Mouse (Mus musculus) midbrain, embryonic 12.5 days (tissue): Measurements from ENCODE around the gene Lrrtm4. TPM values are rescaled to one million over a fixed set of nuclear protein-coding genes. Genes with fewer than 3 reads are reported as not detected.
A peak's percentile ranks its signal among the peaks of the same experiment; 100 is the strongest.

ENCODE experiments used
- ATAC-seq: fragments of 200-750 bp; cut with Nextera tagmentation; 2 replicates; pipeline ENCODE4 v1.8.0; 2017; ENCODE audit warnings: low read depth, moderate TSS enrichment, moderate library complexity; ENCODE audit not compliant: low FRiP score
- H3K27ac ChIP-seq: fragments of 300-500 bp; sonication (generic); replicated peaks from 2 replicates; pipeline ENCODE4 v1.5.1; 2016; ENCODE audit warnings: mild to moderate bottlenecking
- H3K27me3 ChIP-seq: fragments of 300-500 bp; sonication (generic); 2 replicates; pipeline ENCODE4 v1.6.1; 2016; ENCODE audit warnings: mild to moderate bottlenecking
- H3K36me3 ChIP-seq: fragments of 300-500 bp; sonication (generic); 2 replicates; pipeline ENCODE4 v1.6.1; 2016
- H3K4me1 ChIP-seq: fragments of 300-500 bp; sonication (generic); 2 replicates; pipeline ENCODE4 v1.6.1; 2016
- H3K4me2 ChIP-seq: fragments of 300-500 bp; sonication (generic); replicated peaks from 2 replicates; pipeline ENCODE4 v1.6.1; 2016; ENCODE audit warnings: mild to moderate bottlenecking, moderate library complexity
- H3K4me3 ChIP-seq: fragments of 300-500 bp; sonication (generic); 2 replicates; pipeline ENCODE4 v1.5.1; 2016; ENCODE audit warnings: mild to moderate bottlenecking
- H3K9ac ChIP-seq: fragments of 300-500 bp; sonication (generic); replicated peaks from 2 replicates; pipeline ENCODE4 v1.6.1; 2016; ENCODE audit warnings: mild to moderate bottlenecking, moderate library complexity
- H3K9me3 ChIP-seq: fragments of 300-500 bp; sonication (generic); 2 replicates; pipeline ENCODE4 v1.6.1; 2016; ENCODE audit warnings: mild to moderate bottlenecking
- WGBS: fragments of 180-500 bp; shearing (Covaris S2); methylation state at CpG from one replicate; pipeline ENCODE4 v1.1.7; 2016; 5-methylcytosine and 5-hydroxymethylcytosine counted together
- polyA plus RNA-seq: library from polyadenylated mRNA; unstranded; fragments of >200 nt; fragmentation: Nextera tagmentation; extraction: Ambion mirVana; gene quantifications from 2 replicates; pipeline ENCODE4 v1.2.1, GENCODE M21; 2016

Gene Lrrtm4
- polyA plus RNA-seq, 1 experiment from 2014 or later: 4.0 TPM

GRCm38 (mm10) chr6:80185489-80186113 lies 166.9 kb downstream of the Lrrtm4 start:
- H3K27ac ChIP-seq: no peak overlapping the region
- peak; percentile 70 for ATAC-seq
- H3K4me2 ChIP-seq: no peak overlapping the region
- WGBS: 43% methylated on average over 6 of the region's 6 CpGs
- H3K36me3 ChIP-seq: no peaks in the 10 kb centered on the region
- no peak overlapping the region for H3K4me3 ChIP-seq
- H3K4me1 ChIP-seq: peaks cover 7% of the 10 kb centered on the region; the same call in 1 of the 2 replicates
- H3K9me3 ChIP-seq: no peaks in the 10 kb centered on the region
- no peaks in the 10 kb centered on the region for H3K27me3 ChIP-seq
- H3K9ac ChIP-seq: no peak overlapping the region

DNA sequence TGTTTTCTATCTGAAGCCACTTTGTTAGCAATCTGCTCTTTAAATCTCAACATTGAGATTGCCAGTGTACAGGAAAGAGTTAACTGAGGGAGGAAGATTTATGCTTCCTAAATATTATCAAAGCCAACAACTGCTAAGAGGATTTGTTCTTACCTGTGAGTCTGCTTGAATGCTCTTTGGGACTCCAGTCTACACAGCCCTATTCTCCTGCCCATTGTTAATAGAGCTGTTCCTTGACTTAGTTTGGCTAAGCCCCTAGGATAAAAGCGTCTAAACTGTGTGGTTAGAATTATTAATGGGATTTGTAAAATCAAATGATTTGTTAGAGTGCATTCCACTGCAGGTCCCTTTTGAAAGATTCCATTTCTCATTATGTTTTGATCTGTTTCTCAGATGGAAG lies 168.1 kb downstream of the Lrrtm4 start:
- H3K9me3 ChIP-seq: no peaks in the 10 kb centered on the region

DNA sequence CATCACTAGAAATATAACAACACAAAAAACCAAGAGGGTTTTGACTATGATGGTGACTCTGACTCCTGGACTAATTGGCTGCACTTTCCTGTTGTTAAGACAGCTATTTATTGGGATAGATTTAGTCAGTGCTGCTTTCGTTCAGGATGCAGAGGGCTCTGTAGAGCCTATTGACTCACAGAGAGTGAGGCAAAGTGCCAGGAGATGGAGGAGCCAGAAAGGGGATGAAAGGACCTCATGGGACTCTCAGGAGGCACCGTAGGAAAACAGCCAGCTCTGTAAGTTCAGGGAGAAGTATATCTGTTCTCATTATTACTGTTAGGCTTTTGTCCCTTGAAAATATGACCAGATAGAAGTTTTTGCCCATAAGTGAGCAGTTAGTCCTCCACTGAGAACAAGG lies 190.8 kb downstream of the Lrrtm4 start:
- Histone ChIP-seq H3K4me2 (no peak overlapping the region), H3K27ac (no peak overlapping the region), H3K9ac (no peak overlapping the region), H3K36me3 (no peaks in the 10 kb centered on the region), H3K4me1 (no peaks in the 10 kb centered on the region), H3K9me3 (no peaks in the 10 kb centered on the region), H3K4me3 (no peak overlapping the region), H3K27me3 (no peaks in the 10 kb centered on the region)
- ATAC-seq: no peak
- 54% methylated on average over 2 of the region's 2 CpGs for WGBS

More for the DNA sequence above, 168.1 kb downstream of the Lrrtm4 start:
- ATAC-seq: no peak
- Histone ChIP-seq H3K4me3 (no peak overlapping the region), H3K9ac (no peak overlapping the region), H3K27me3 (no peaks in the 10 kb centered on the region), H3K36me3 (no peaks in the 10 kb centered on the region), H3K4me2 (no peak overlapping the region), H3K4me1 (peaks cover 7% of the 10 kb centered on the region; the same call in 1 of the 2 replicates), H3K27ac (no peak overlapping the region)
- 18% methylated on average over 1 of the region's 1 CpGs for WGBS

DNA sequence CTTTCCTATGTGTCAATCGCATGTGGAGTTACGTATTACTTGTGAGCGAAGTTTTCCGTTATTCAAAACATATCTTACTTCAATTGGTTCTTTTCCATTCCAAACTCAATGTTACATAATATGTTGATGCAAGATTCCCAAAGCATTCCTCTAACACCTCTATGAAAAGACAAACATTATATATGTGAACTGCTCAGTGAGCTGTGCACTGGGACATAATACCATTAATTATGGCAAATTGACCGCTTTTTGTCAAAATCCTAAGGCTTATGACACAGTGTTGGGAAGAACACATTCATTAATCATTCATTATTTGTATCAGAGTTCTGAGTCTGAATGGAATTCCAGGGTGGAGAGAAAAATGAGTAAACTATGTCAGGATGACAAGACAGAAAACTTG lies 191.6 kb downstream of the Lrrtm4 start:
- Histone ChIP-seq H3K4me1 (no peaks in the 10 kb centered on the region), H3K27me3 (no peaks in the 10 kb centered on the region), H3K36me3 (no peaks in the 10 kb centered on the region), H3K9ac (no peak overlapping the region), H3K9me3 (no peaks in the 10 kb centered on the region), H3K4me3 (no peak overlapping the region), H3K4me2 (no peak overlapping the region), H3K27ac (no peak overlapping the region)
- WGBS: 95% methylated on average over 5 of the region's 5 CpGs
- ATAC-seq: no peak

GRCm38 (mm10) chr6:80261595-80261994 lies 242.9 kb downstream of the Lrrtm4 start:
- Histone ChIP-seq H3K27me3 (no peaks in the 10 kb centered on the region), H3K4me3 (no peak overlapping the region), H3K4me2 (no peak overlapping the region), H3K27ac (no peak overlapping the region), H3K9ac (no peak overlapping the region), H3K4me1 (no peaks in the 10 kb centered on the region), H3K36me3 (no peaks in the 10 kb centered on the region), H3K9me3 (no peaks in the 10 kb centered on the region)
- ATAC-seq: no peak
- WGBS: 89% methylated on average over 1 of the region's 1 CpGs

- H3K9ac ChIP-seq: no peak overlapping the region
- no peaks in the 10 kb centered on the region for H3K36me3 ChIP-seq
- no peak overlapping the region for H3K4me3 ChIP-seq
- no peaks in the 10 kb centered on the region for H3K9me3 ChIP-seq
- no peak for ATAC-seq
- no peaks in the 10 kb centered on the region for H3K4me1 ChIP-seq
- no peaks in the 10 kb centered on the region for H3K27me3 ChIP-seq
- no peak overlapping the region for H3K4me2 ChIP-seq
- 80% methylated on average over 4 of the region's 4 CpGs for WGBS
- no peak overlapping the region for H3K27ac ChIP-seq
These were observed 245.3 kb downstream of the Lrrtm4 start for GRCm38 (mm10) chr6:80263972-80264371.

DNA sequence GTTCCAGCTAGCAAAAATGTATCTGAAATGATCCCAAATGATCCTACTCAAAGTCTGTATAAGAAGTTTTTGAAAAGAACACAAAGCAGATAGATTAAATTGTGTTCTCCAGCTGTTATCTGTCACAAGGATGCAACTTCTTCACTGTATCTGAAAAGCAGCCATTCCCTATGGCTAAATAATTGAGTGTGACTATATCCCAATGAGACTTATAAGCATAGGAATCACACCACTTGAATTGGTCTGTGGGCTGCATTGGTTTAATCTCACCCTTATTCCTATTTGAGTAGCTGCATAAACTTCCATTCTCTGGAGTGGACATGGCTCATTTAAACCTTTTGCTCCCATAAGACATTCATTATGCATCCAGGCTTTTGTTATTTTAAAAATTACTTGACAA lies 245.9 kb downstream of the Lrrtm4 start:
- ATAC-seq: no peak

DNA sequence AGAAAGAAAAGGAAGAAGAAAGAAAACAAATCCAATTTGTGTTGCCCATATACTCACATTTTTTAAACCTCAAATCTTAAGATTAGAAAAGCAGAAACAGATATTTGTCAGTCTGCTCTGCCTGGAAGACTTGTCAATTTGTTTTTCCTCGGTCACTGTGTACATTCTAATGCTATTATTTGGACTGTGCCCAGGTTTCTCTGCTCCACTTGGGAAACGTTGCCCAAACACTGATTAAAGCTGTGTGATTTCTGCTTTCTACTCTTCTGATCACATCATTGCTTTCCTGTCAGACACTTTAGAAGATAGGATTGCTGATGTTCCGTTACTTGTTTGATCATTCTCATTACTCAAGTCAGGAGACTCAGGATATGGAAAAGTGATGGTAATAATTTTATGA lies 247.1 kb downstream of the Lrrtm4 start:
- Histone ChIP-seq H3K4me3 (no peak overlapping the region), H3K4me2 (no peak overlapping the region), H3K9ac (no peak overlapping the region), H3K36me3 (no peaks in the 10 kb centered on the region), H3K9me3 (no peaks in the 10 kb centered on the region), H3K27ac (no peak overlapping the region), H3K4me1 (no peaks in the 10 kb centered on the region), H3K27me3 (no peaks in the 10 kb centered on the region)
- WGBS: 64% methylated on average over 3 of the region's 3 CpGs
- no peak for ATAC-seq

More for the DNA sequence above, 245.9 kb downstream of the Lrrtm4 start:
- Histone ChIP-seq H3K4me1 (no peaks in the 10 kb centered on the region), H3K36me3 (no peaks in the 10 kb centered on the region), H3K27ac (no peak overlapping the region), H3K9me3 (no peaks in the 10 kb centered on the region), H3K4me2 (no peak overlapping the region), H3K4me3 (no peak overlapping the region), H3K27me3 (no peaks in the 10 kb centered on the region), H3K9ac (no peak overlapping the region)

DNA sequence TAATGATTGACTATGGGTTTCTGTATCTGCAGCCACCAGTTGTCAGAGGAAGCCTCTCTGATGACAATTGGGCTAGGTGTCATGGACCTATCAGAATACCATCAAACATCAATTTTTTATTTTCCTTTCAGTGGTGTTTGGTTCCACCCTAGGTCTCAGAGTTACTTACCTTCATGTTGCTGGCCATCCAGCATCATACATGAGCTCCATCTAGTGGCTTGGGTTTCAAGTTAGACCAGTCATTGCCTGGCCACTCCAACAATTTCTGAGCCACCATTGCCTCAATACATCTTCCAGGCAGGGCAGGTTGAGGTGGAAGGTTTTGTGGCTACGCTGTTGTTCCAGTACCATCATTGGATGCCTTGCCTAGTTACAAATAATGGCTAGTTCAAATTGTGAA lies 268.3 kb downstream of the Lrrtm4 start:
- no peak overlapping the region for H3K9ac ChIP-seq
- no peak overlapping the region for H3K4me3 ChIP-seq
- H3K27ac ChIP-seq: no peak overlapping the region
- WGBS: 97% methylated on average over 1 of the region's 1 CpGs
- no peak for ATAC-seq
- H3K36me3 ChIP-seq: no peaks in the 10 kb centered on the region
- H3K4me2 ChIP-seq: no peak overlapping the region
- H3K27me3 ChIP-seq: no peaks in the 10 kb centered on the region
- H3K4me1 ChIP-seq: no peaks in the 10 kb centered on the region
- no peaks in the 10 kb centered on the region for H3K9me3 ChIP-seq

DNA sequence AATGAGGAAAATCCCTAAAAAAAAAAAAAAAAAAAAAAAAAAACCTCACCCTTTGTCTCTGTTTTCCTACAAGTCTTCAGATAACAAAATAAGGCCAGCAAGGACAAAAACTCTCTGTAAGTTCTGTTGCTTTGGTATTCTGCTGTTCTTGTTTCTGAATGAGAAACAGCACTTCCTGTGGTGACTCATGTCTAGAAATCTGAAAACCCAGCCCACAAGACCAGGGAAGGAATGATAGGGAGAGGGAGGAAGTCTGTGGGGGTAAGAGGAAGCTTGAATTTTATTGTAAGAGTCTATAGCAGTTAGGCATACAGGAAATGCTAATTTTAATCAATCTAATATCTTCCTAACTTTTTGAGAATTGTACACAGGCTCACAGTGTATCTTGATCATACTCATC lies 283.2 kb downstream of the Lrrtm4 start:
- Histone ChIP-seq H3K4me3 (no peak overlapping the region), H3K9me3 (no peaks in the 10 kb centered on the region), H3K4me1 (no peaks in the 10 kb centered on the region), H3K9ac (no peak overlapping the region), H3K4me2 (no peak overlapping the region), H3K36me3 (no peaks in the 10 kb centered on the region), H3K27ac (no peak overlapping the region), H3K27me3 (no peaks in the 10 kb centered on the region)
- ATAC-seq: no peak

DNA sequence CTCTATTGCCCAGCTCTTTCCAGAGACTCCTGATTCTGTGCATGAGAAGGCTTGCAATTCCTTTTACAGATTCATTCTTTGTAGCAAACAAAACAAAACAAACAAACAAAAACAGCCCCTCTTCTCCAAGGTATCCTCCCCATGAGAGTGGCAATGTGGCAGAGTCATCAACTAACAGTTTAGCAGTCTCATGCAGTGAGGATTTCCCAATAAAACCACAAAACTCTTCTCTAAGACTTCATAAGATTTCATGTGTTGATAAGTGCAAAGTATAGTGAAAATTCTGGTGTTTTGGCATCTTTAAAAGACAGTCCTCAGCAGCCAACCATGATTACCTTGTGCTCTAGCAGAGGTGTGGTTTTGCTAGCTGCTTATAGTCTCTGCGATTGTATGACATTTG lies 284.9 kb downstream of the Lrrtm4 start:
- Histone ChIP-seq H3K9ac (no peak overlapping the region), H3K36me3 (no peaks in the 10 kb centered on the region), H3K4me3 (no peak overlapping the region), H3K4me1 (no peaks in the 10 kb centered on the region), H3K9me3 (no peaks in the 10 kb centered on the region), H3K4me2 (no peak overlapping the region), H3K27ac (no peak overlapping the region), H3K27me3 (no peaks in the 10 kb centered on the region)
- ATAC-seq: no peak
- WGBS: 88% methylated on average over 1 of the region's 1 CpGs

DNA sequence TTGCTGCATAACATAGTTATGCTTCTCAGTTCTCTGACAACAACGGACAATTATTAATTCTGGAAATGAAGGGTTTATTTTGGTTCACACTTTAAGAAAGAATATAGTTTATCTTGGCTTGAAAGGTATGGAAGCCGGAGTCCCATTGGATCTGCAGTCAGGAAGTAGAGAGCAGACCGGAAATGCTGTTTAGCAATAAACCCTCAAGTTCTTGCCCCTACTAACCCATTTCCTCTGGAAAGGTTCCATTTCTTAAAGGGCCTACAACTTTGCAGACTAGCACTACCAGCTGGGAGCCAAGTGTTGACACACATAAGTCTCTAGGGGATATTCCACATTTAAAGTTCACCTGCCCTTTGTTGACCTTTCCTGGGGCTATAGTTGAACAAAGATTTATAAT lies 309.7 kb downstream of the Lrrtm4 start:
- H3K4me1 ChIP-seq: no peaks in the 10 kb centered on the region
- no peaks in the 10 kb centered on the region for H3K27me3 ChIP-seq
- no peaks in the 10 kb centered on the region for H3K9me3 ChIP-seq
- WGBS: 94% methylated on average over 3 of the region's 3 CpGs
- no peak overlapping the region for H3K9ac ChIP-seq
- H3K27ac ChIP-seq: no peak overlapping the region
- H3K4me2 ChIP-seq: no peak overlapping the region
- no peak overlapping the region for H3K4me3 ChIP-seq
- ATAC-seq: no peak
- H3K36me3 ChIP-seq: no peaks in the 10 kb centered on the region

- 86% methylated on average over 3 of the region's 3 CpGs for WGBS
- no peaks in the 10 kb centered on the region for H3K36me3 ChIP-seq
- no peak overlapping the region for H3K27ac ChIP-seq
- no peaks in the 10 kb centered on the region for H3K9me3 ChIP-seq
- no peak overlapping the region for H3K4me3 ChIP-seq
- H3K9ac ChIP-seq: no peak overlapping the region
- no peaks in the 10 kb centered on the region for H3K4me1 ChIP-seq
- ATAC-seq: no peak
- H3K27me3 ChIP-seq: no peaks in the 10 kb centered on the region
- no peak overlapping the region for H3K4me2 ChIP-seq
These were observed 313.1 kb downstream of the Lrrtm4 start for GRCm38 (mm10) chr6:80331751-80332150.
